Mouse (Mus musculus): ENCODE measurements at regions not wholly inside any gene's neighbourhood (a gene's known extent, or its start where the extent isn't known, plus 50 kb on each side); places are given as distances from the start of the nearest gene placed in this dataset.

DNA sequence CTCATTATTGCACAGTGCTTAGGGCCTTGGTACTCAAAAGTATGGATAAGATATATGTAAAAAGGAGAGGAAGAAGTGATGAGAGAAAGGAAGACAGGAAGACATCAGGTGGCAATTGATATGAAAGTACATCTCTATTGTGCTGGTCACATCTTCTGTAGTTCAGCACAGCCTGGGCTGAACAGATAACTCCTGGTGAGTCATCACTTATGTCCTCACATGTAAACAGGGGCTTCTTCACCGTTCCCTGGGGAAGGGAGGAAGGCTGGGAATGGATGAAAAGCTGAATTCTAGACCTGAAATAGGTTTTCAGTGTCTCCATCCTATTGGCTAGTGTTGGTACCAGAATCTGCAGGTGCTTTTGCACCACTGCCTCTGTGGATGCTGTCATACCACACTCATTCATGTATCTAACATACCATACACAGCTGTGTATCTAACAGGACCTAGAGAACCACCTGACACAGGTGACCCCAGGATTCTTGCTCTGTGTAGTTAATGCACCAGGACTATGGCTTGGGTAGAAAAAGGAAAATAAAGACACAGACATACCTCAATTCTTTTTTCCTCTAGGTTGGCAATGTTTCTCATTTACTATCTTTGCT, 234.4 kb upstream of the Zeb2 start:
- DNase-seq (ENCODE audit: low read depth in 1 of 2, low spot score in 2 of 2): no peak
- Histone ChIP-seq H3K4me3 (ENCODE audit: extremely low read depth, insufficient read depth, insufficient read length) (no peak overlapping the region), H3K4me1 (ENCODE audit: control insufficient read depth, insufficient read depth, insufficient read length) (no peaks in the 10 kb centered on the region), H3K36me3 (ENCODE audit: control insufficient read depth, insufficient read depth, low read length) (no peaks in the 10 kb centered on the region), H3K27me3 (ENCODE audit: control insufficient read depth, insufficient read depth, low read length) (no peaks in the 10 kb centered on the region), H3K27ac (ENCODE audit: insufficient read depth, low read length) (no peak overlapping the region)
- 73% methylated on average over 1 of the region's 1 CpGs for WGBS
- no peak for TF ChIP-seq CTCF (IDR thresholded peaks at IDR 0.05; ENCODE audit: extremely low read depth, insufficient read depth, insufficient read length, insufficient replicate concordance)
- TF ChIP-seq POLR2A (IDR thresholded peaks at IDR 0.05; ENCODE audit: low read depth, low read length): no peak

DNA sequence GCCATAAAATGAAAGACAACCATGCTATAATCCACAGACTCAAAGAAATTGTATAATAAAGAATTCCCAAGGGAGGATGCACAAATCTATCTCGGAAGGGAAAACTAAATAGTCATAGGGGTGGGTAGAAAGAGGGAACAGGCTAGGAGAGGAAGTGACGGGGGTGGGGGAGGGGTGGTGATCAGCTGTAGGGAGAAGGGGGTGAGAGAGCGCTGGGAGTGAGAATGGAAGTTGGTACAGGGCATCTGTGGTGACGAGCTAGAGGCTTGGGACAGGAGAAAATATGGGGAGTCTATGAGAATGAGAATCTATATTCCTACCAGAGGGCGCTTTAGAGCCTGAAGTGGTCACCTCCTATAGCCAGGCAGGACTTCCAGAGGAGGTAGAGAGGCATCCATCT, 229.2 kb upstream of the Zeb2 start:
- H3K36me3 ChIP-seq (ENCODE audit: control insufficient read depth, insufficient read depth, low read length): no peaks in the 10 kb centered on the region
- H3K4me3 ChIP-seq (ENCODE audit: extremely low read depth, insufficient read depth, insufficient read length): no peak overlapping the region
- DNase-seq (ENCODE audit: low read depth in 1 of 2, low spot score in 2 of 2): no peak
- TF ChIP-seq POLR2A (IDR thresholded peaks at IDR 0.05; ENCODE audit: low read depth, low read length) (no peak), CTCF (IDR thresholded peaks at IDR 0.05; ENCODE audit: extremely low read depth, insufficient read depth, insufficient read length, insufficient replicate concordance) (no peak)
- no peaks in the 10 kb centered on the region for H3K27me3 ChIP-seq (ENCODE audit: control insufficient read depth, insufficient read depth, low read length)
- no peak overlapping the region for H3K27ac ChIP-seq (ENCODE audit: insufficient read depth, low read length)
- no peaks in the 10 kb centered on the region for H3K4me1 ChIP-seq (ENCODE audit: control insufficient read depth, insufficient read depth, insufficient read length)
- WGBS: 77% methylated on average over 5 of the region's 5 CpGs

DNA sequence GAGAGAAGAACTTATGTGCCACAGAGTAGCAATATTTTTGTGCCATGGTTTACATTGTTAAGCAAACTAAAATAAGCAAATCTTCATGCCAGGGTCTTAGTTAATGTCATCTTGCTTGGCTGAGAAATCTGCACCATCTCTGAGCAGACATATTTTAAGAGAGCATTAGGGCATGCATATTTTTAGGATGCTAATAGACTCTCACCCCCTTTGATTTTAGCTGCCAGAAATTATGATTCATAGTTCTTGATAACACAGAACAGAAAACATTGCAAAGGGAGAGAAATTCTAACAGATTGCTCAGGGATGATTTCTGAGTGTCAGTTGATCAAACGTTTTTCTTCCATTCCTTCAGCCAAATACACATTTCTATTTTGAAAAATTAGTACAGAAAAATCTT, 222.7 kb upstream of the Zeb2 start:
- no peak for DNase-seq (ENCODE audit: low read depth in 1 of 2, low spot score in 2 of 2)
- WGBS: 73% methylated on average over 1 of the region's 1 CpGs
- Histone ChIP-seq H3K4me3 (ENCODE audit: extremely low read depth, insufficient read depth, insufficient read length) (no peak overlapping the region), H3K27ac (ENCODE audit: insufficient read depth, low read length) (no peak overlapping the region), H3K27me3 (ENCODE audit: control insufficient read depth, insufficient read depth, low read length) (no peaks in the 10 kb centered on the region), H3K4me1 (ENCODE audit: control insufficient read depth, insufficient read depth, insufficient read length) (no peaks in the 10 kb centered on the region), H3K36me3 (ENCODE audit: control insufficient read depth, insufficient read depth, low read length) (no peaks in the 10 kb centered on the region)
- TF ChIP-seq CTCF (IDR thresholded peaks at IDR 0.05; ENCODE audit: extremely low read depth, insufficient read depth, insufficient read length, insufficient replicate concordance) (no peak), POLR2A (IDR thresholded peaks at IDR 0.05; ENCODE audit: low read depth, low read length) (no peak)

DNA sequence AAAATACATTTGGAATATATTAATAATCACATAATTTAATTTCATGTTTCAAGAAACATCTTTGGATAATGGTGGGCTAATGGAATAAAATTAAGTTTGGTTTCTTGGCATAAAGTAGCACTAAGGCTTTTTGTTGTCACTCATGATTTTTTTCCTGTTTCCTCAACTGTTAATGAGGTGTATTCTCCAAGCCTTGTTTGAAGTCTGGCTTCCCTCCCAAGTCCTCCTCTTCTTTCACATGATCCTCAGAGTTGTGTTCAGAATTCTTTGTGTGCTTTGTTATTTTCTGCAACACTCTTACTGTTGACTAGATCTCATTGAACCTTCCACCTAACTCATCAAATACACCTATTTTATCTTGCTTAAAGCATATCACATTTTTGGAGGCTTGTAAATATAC, 221.6 kb upstream of the Zeb2 start:
- Histone ChIP-seq H3K27ac (ENCODE audit: insufficient read depth, low read length) (no peak overlapping the region), H3K4me3 (ENCODE audit: extremely low read depth, insufficient read depth, insufficient read length) (no peak overlapping the region), H3K27me3 (ENCODE audit: control insufficient read depth, insufficient read depth, low read length) (no peaks in the 10 kb centered on the region), H3K4me1 (ENCODE audit: control insufficient read depth, insufficient read depth, insufficient read length) (no peaks in the 10 kb centered on the region), H3K36me3 (ENCODE audit: control insufficient read depth, insufficient read depth, low read length) (no peaks in the 10 kb centered on the region)
- DNase-seq (ENCODE audit: low read depth in 1 of 2, low spot score in 2 of 2): no peak
- no peak for TF ChIP-seq POLR2A (IDR thresholded peaks at IDR 0.05; ENCODE audit: low read depth, low read length)
- no peak for TF ChIP-seq CTCF (IDR thresholded peaks at IDR 0.05; ENCODE audit: extremely low read depth, insufficient read depth, insufficient read length, insufficient replicate concordance)

DNA sequence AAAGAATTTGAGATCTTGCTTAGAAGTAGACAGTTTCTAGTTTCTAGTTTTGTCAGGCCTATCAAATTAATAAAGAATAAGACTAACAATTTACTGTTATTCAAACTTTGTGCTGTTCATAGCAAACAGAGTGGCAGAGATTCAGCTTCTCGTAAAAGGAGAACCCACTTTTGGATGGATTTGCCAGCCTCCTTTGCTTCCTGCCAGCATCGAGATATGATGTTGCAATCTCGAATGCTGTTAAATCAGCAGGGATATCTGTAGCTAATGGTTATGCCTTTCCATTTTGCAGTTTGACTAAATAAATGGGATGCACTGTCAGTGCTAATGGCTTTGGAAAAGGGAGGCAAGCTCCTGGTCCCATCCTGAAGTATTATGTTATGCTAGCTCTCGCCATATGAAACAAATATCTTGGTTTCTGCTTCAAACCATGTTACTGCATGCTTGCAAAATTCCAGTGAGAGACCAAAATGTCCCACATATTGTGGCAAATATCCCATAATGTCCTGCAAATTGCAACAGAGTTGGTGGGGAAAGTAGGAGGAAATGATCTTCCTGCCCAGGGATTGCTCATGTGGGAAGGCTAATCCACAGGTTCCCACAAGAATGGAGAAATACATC, 199.9 kb upstream of the Zeb2 start:
- no peak for TF ChIP-seq POLR2A (IDR thresholded peaks at IDR 0.05; ENCODE audit: low read depth, low read length)
- no peak for TF ChIP-seq CTCF (IDR thresholded peaks at IDR 0.05; ENCODE audit: extremely low read depth, insufficient read depth, insufficient read length, insufficient replicate concordance)
- no peak for DNase-seq (ENCODE audit: low read depth in 1 of 2, low spot score in 2 of 2)
- 72% methylated on average over 4 of the region's 4 CpGs for WGBS
- Histone ChIP-seq H3K36me3 (ENCODE audit: control insufficient read depth, insufficient read depth, low read length) (no peaks in the 10 kb centered on the region), H3K27ac (ENCODE audit: insufficient read depth, low read length) (no peak overlapping the region), H3K4me3 (ENCODE audit: extremely low read depth, insufficient read depth, insufficient read length) (no peak overlapping the region), H3K27me3 (ENCODE audit: control insufficient read depth, insufficient read depth, low read length) (no peaks in the 10 kb centered on the region), H3K4me1 (ENCODE audit: control insufficient read depth, insufficient read depth, insufficient read length) (no peaks in the 10 kb centered on the region)

DNA sequence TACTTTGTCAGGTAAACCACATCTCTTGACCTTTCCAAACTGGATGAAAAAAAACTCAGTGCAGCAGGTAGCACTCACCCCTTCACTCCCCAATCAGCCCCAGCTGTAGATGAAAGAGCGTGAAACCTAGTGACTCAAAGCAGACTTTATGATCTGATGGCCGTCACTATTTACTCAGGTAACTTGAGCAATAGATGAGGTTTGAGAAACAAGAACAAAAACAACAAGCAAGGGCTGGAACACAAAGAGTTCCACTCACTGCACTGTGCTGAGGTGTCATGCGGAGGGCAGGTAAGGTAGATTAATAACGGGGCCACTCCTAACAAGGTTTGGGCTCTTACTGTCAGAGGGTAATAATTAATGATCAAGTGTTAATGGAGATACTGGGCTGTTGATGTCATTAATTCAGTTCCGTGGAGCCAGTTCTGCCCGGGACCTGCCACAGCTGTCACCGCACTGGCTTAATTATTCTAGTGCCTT, 170.4 kb upstream of the Zeb2 start:
- no peak overlapping the region for H3K4me3 ChIP-seq (ENCODE audit: extremely low read depth, insufficient read depth, insufficient read length)
- no peaks in the 10 kb centered on the region for H3K36me3 ChIP-seq (ENCODE audit: control insufficient read depth, insufficient read depth, low read length)
- no peak overlapping the region for H3K27ac ChIP-seq (ENCODE audit: insufficient read depth, low read length)
- WGBS: 91% methylated on average over 7 of the region's 7 CpGs
- DNase-seq (ENCODE audit: low read depth in 1 of 2, low spot score in 2 of 2): no peak
- no peaks in the 10 kb centered on the region for H3K4me1 ChIP-seq (ENCODE audit: control insufficient read depth, insufficient read depth, insufficient read length)
- no peak for TF ChIP-seq CTCF (IDR thresholded peaks at IDR 0.05; ENCODE audit: extremely low read depth, insufficient read depth, insufficient read length, insufficient replicate concordance)
- no peak for TF ChIP-seq POLR2A (IDR thresholded peaks at IDR 0.05; ENCODE audit: low read depth, low read length)
- no peaks in the 10 kb centered on the region for H3K27me3 ChIP-seq (ENCODE audit: control insufficient read depth, insufficient read depth, low read length)

DNA sequence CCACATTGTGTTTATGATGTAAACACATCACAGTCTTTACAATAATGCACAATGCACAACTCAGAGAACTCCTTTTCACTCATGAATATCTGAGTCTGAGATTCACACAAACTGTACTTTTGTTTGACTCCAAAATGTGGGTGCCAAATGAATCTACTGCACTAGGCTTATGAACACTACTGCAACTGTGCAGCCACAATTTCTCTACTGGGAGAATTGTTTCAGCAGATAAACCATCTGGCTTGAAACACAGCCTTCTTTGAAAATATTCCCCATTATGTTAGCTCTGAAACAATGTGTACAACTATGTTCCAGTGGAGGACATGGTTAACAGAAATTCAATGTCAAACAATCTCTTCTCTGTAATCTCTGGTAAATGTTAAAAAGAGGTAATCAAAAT, 166.6 kb upstream of the Zeb2 start:
- Histone ChIP-seq H3K27me3 (ENCODE audit: control insufficient read depth, insufficient read depth, low read length) (no peaks in the 10 kb centered on the region), H3K27ac (ENCODE audit: insufficient read depth, low read length) (no peak overlapping the region), H3K4me1 (ENCODE audit: control insufficient read depth, insufficient read depth, insufficient read length) (peaks cover 7% of the 10 kb centered on the region; the same call in 1 of the 2 replicates), H3K4me3 (ENCODE audit: extremely low read depth, insufficient read depth, insufficient read length) (no peak overlapping the region), H3K36me3 (ENCODE audit: control insufficient read depth, insufficient read depth, low read length) (no peaks in the 10 kb centered on the region)
- no peak for DNase-seq (ENCODE audit: low read depth in 1 of 2, low spot score in 2 of 2)
- no peak for TF ChIP-seq CTCF (IDR thresholded peaks at IDR 0.05; ENCODE audit: extremely low read depth, insufficient read depth, insufficient read length, insufficient replicate concordance)
